Mouse (Mus musculus) stomach, postnatal 0 days (tissue): ENCODE data around the gene Osmr.

Source experiments
- CTCF ChIP-seq: IDR thresholded peaks from 2 replicates; pipeline ENCODE4 v1.5.1; 2016; ENCODE audit warnings: antibody characterized with exemption, low read depth, mild to moderate bottlenecking, moderate library complexity
- EP300 ChIP-seq: optimal IDR thresholded peaks from 2 replicates; pipeline ENCODE3; 2016; ENCODE audit warnings: antibody characterized with exemption

DNA sequence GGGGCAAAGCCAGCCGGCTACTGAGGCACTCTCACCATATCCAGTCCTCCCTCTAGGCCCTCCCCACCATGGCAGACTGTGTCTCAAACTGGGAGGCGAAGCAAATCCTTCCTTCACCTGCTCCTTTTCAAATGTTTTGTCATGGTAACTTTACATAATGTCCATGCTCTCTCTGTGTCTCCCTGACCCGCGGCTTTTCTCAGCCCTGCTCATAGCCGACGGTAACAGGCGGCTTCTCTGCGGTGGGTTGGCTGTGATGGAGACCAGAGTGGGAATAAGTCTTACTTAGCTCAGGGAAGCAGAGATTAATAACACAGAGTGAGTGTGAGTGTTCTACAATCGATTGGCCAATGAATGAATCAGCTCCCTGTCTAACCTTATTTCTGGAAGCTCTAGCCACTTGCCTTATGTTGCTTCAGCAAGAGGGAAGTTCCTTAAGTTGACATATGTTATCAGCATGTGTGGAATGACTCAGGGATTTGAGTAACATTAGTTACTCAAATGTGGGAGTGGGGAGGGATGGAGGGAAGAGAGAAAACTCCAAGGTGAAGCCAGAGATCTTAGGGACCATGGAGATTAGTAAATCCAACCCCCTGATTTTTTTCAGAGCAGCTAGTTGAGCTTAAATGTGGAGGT lies 17.4 kb downstream of the Osmr start:
- TF ChIP-seq CTCF (no peak), EP300 (no peak)
